Mouse (Mus musculus) myocyte (in vitro differentiated cells): ENCODE results near the gene Bckdk.

Source experiments
- CEBPB ChIP-seq: IDR thresholded peaks from 2 replicates; pipeline ENCODE4 v1.6.1; 2011; ENCODE audit warnings: mild to moderate bottlenecking, moderate library complexity; ENCODE audit not compliant: poor library complexity, insufficient read depth, severe bottlenecking
- E2F4 ChIP-seq: IDR thresholded peaks from one replicate; pipeline ENCODE4 v1.6.1; 2011; ENCODE audit warnings: mild to moderate bottlenecking, control low read depth, moderate library complexity; ENCODE audit not compliant: insufficient read depth
- MAX ChIP-seq: IDR thresholded peaks from one replicate; pipeline ENCODE4 v1.6.1; 2011; ENCODE audit warnings: low read depth, mild to moderate bottlenecking, control low read depth
- MYOD1 ChIP-seq, 3 experiments: IDR thresholded peaks; one replicate each; pipeline ENCODE4 v1.6.1; 2011; ENCODE audit warnings: control low read depth in 2 of 3, low read depth in 2 of 3, mild to moderate bottlenecking in 2 of 3, moderate library complexity in 1 of 3; ENCODE audit not compliant: insufficient read length in 2 of 3, control insufficient read depth in 1 of 3
- POLR2A ChIP-seq: IDR thresholded peaks from one replicate; pipeline ENCODE4 v1.6.1; 2011; ENCODE audit warnings: low read depth, mild to moderate bottlenecking, control low read depth, moderate library complexity; ENCODE audit not compliant: insufficient read length
- POLR2AphosphoS2 ChIP-seq: IDR thresholded peaks from one replicate; pipeline ENCODE4 v1.6.1; 2011; ENCODE audit warnings: low read depth, control low read depth; ENCODE audit not compliant: insufficient read length
- REST ChIP-seq: IDR thresholded peaks from one replicate; pipeline ENCODE4 v1.6.1; 2011; ENCODE audit warnings: mild to moderate bottlenecking, control low read depth, moderate library complexity; ENCODE audit not compliant: insufficient read depth, insufficient read length
- SRF ChIP-seq: IDR thresholded peaks from one replicate; pipeline ENCODE4 v1.6.1; 2011; ENCODE audit warnings: low read depth; ENCODE audit not compliant: control insufficient read depth, insufficient read length
- USF1 ChIP-seq: IDR thresholded peaks from one replicate; pipeline ENCODE4 v1.6.1; 2011; ENCODE audit warnings: low read depth, mild to moderate bottlenecking, control low read depth, moderate library complexity

DNA sequence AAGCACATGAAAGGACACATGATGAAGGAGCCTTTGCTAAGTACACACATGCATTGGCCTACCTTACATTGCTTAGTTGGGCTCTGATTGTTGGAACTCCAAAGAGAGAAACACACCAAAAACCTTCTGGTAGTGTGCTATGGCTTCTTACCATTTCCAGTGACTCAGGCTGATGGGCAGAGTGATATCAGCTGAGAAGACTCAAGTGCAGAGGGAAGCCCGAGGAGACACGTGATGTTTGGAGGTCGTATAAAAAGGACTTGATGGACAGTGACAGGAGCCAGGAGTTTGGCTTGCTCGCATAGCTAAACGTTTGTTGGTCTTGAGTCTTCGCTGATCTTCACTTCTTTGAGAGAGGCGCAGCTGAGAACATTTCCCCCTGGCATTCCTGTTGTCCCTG lies 6.3 kb upstream of the Bckdk start:
- TF ChIP-seq POLR2A (no peak), MYOD1 (IDR thresholded peaks at IDR 0.05; ENCODE audit: control insufficient read depth in 1 of 3, insufficient read length in 2 of 3, low read depth in 2 of 3) (peak in 1 of 3 experiments; percentile 49), CEBPB (no peak), USF1 (no peak), POLR2AphosphoS2 (no peak), REST (no peak), E2F4 (no peak), MAX (no peak), SRF (no peak)
